Mouse (Mus musculus): ENCODE results near the gene Agfg2. TPM values are rescaled to one million over a fixed set of nuclear protein-coding genes. Genes with fewer than 3 reads are reported as not detected.

The Agfg2 gene
- polyA plus RNA-seq, 1 experiment from 2014 or later, result 21.7 TPM

DNA sequence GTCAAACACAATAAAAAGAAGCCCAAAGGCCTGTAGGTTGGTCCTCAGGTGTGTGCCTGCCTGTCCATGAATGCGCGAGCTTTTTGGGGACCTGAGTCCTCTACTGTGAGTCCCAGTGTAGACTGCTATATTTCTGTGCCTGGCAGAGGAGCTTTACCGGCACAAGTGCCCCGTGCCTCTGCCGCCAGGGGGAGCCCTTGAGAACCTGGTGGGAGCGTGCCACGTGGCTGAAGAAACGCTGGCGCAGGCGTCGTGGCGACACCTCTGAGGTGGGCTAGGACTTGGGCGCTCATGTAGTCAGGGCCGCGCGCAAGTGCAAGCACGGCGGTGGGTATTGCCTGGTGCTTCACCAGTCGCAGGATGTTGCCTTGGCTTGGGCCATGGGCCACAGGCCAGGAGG is 43.5 kb downstream of the Agfg2 start, which contains the start of gene Sap25:
Sap25 (plus strand) TSS at position 281 of the 400 bp plus-strand sequence.
- no peak within 1 kb of the TSS for H3K27ac ChIP-seq (ENCODE audit: low read depth, low read length)
- H3K36me3 ChIP-seq (ENCODE audit: control insufficient read depth, insufficient read depth, low read length), result peaks cover 25% of the 10 kb centered on the region
- no peak within 1 kb of the TSS for H3K9ac ChIP-seq (ENCODE audit: low read depth, low read length)
- peaks cover 6% of the 10 kb centered on the region for H3K4me1 ChIP-seq (ENCODE audit: control insufficient read depth, insufficient read depth, low read depth, low read length)
- H3K4me3 ChIP-seq (ENCODE audit: low read length), result no peak within 1 kb of the TSS
- peaks cover 10% of the 10 kb centered on the region for H3K27me3 ChIP-seq (replicated peaks; ENCODE audit: control insufficient read depth, insufficient read depth, low read length)
- no peak within 1 kb of the TSS for H3K4me2 ChIP-seq (ENCODE audit: low read length)
- ATAC-seq, result no peak
- 91% methylated on average over 19 of the region's 19 CpGs for WGBS
- no peaks in the 10 kb centered on the region for H3K9me3 ChIP-seq (ENCODE audit: control insufficient read depth, low read length)

DNA sequence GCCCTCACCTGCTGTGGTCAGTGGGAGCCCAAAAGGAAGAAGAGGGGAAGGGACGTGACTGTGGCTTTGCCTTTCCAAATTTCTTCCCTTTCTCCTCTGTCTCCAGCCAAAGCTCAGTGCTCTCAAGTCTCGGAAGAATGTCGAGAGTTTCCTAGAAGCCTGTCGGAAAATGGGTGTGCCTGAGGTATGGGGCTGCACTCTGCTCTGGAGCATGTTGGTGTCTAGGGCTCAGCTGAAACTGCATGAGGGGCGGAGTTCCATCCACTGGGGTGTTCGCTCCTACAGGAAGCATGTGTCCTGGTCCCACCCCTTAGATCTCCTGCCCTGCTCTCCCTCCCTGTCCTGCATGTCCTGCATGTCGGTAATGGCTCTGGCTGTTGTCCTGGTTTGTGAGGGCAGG is 45.1 kb downstream of the Agfg2 start:
- peaks cover 30% of the 10 kb centered on the region for H3K36me3 ChIP-seq (ENCODE audit: control insufficient read depth, insufficient read depth, low read length)
- 93% methylated on average over 7 of the region's 7 CpGs for WGBS

DNA sequence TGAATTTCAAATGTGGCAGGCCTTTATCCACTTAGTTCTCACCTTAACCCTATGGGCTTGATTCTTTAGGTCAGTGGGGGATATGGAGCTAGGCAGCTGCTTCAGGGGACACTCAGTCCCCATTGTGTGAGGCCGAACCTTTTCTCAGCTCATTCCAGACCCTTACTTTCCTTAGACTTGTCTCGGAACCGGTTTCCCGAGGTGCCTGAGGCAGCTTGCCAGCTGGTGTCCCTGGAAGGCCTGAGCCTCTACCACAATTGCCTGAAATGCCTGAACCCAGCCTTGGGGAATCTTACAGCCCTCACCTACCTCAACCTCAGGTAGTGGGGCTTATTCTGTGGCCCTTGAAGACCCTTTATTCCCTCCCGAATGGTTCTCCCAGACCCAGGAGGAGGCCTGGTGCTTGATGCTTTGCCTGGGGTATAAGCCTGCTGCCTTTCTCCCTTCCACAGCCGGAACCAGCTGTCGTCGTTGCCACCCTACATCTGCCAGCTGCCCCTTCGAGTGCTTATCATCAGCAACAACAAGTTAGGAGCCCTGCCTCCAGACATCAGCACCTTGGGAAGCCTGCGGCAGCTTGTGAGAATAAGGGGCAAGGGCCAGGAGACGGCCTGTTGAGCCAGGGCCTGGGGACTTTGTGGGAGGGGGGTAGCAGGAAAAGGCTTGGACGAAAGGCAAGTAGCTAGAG is 51.0 kb downstream of the Agfg2 start:
- ATAC-seq, result no peak
- peaks cover 25% of the 10 kb centered on the region for H3K4me1 ChIP-seq (ENCODE audit: control insufficient read depth, insufficient read depth, low read depth, low read length)
- H3K36me3 ChIP-seq (ENCODE audit: control insufficient read depth, insufficient read depth, low read length), result peaks cover 18% of the 10 kb centered on the region
- no peak overlapping the region for H3K4me3 ChIP-seq (ENCODE audit: low read length)
- no peak overlapping the region for H3K9ac ChIP-seq (ENCODE audit: low read depth, low read length)
- H3K9me3 ChIP-seq (ENCODE audit: control insufficient read depth, low read length), result no peaks in the 10 kb centered on the region
- WGBS, result 67% methylated on average over 12 of the region's 12 CpGs
- H3K4me2 ChIP-seq (ENCODE audit: low read length), result no peak overlapping the region
- no peaks in the 10 kb centered on the region for H3K27me3 ChIP-seq (replicated peaks; ENCODE audit: control insufficient read depth, insufficient read depth, low read length)
- no peak overlapping the region for H3K27ac ChIP-seq (ENCODE audit: low read depth, low read length)

More for the DNA sequence above, 45.1 kb downstream of the Agfg2 start:
- Histone ChIP-seq H3K9me3 (ENCODE audit: control insufficient read depth, low read length) (no peaks in the 10 kb centered on the region), H3K9ac (ENCODE audit: low read depth, low read length) (no peak overlapping the region), H3K4me3 (ENCODE audit: low read length) (no peak overlapping the region), H3K4me1 (ENCODE audit: control insufficient read depth, insufficient read depth, low read depth, low read length) (no peaks in the 10 kb centered on the region), H3K27me3 (replicated peaks; ENCODE audit: control insufficient read depth, insufficient read depth, low read length) (no peaks in the 10 kb centered on the region; the same call in 1 of the 2 replicates), H3K4me2 (ENCODE audit: low read length) (no peak overlapping the region), H3K27ac (ENCODE audit: low read depth, low read length) (no peak overlapping the region)
- ATAC-seq, result no peak

- no peaks in the 10 kb centered on the region for H3K27me3 ChIP-seq (replicated peaks; ENCODE audit: control insufficient read depth, insufficient read depth, low read length)
- H3K9me3 ChIP-seq (ENCODE audit: control insufficient read depth, low read length), result no peaks in the 10 kb centered on the region
- ATAC-seq, result no peak
- H3K27ac ChIP-seq (ENCODE audit: low read depth, low read length), result peak overlapping the region; percentile 34; the same call in 1 of the 2 replicates
- no peak overlapping the region for H3K4me3 ChIP-seq (ENCODE audit: low read length)
- peaks cover 14% of the 10 kb centered on the region for H3K36me3 ChIP-seq (ENCODE audit: control insufficient read depth, insufficient read depth, low read length)
- WGBS, result 67% methylated on average over 4 of the region's 4 CpGs
- H3K4me1 ChIP-seq (ENCODE audit: control insufficient read depth, insufficient read depth, low read depth, low read length), result peaks cover 29% of the 10 kb centered on the region
- H3K4me2 ChIP-seq (ENCODE audit: low read length), result peak overlapping the region; percentile 97
- no peak overlapping the region for H3K9ac ChIP-seq (ENCODE audit: low read depth, low read length)
Observed at GRCm38 (mm10) chr5:137631591-137631990, 52.9 kb downstream of the Agfg2 start.

DNA sequence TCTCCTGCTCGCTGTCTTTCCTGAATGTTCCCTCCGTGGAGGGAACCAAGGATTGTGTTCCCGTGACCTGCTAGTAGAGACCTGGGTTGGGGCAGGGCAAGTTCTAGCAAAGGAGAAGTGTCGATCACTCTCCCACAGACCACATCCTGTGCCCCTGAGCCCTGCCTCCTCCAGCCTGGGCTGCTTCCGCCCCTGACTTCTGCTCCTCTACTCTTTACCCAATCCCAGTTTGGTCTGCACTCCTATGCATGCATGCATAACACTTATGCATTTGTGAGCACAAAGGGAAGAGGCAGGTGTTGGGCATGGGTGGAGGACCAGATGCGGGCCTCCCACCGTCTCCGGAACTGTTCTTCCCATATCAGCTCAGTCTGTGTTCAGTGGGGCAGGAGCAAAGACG is 53.4 kb downstream of the Agfg2 start:
- H3K4me1 ChIP-seq (ENCODE audit: control insufficient read depth, insufficient read depth, low read depth, low read length), result peaks cover 29% of the 10 kb centered on the region
- peak overlapping the region; percentile 64; the same call in 1 of the 2 replicates for H3K27ac ChIP-seq (ENCODE audit: low read depth, low read length)
- peaks cover 12% of the 10 kb centered on the region for H3K36me3 ChIP-seq (ENCODE audit: control insufficient read depth, insufficient read depth, low read length)
- H3K9ac ChIP-seq (ENCODE audit: low read depth, low read length), result peak overlapping the region; percentile 47; the same call in 1 of the 2 replicates
- peak overlapping the region; percentile 97 for H3K4me2 ChIP-seq (ENCODE audit: low read length)
- no peak for ATAC-seq
- H3K27me3 ChIP-seq (replicated peaks; ENCODE audit: control insufficient read depth, insufficient read depth, low read length), result no peaks in the 10 kb centered on the region
- 67% methylated on average over 9 of the region's 9 CpGs for WGBS
- H3K4me3 ChIP-seq (ENCODE audit: low read length), result no peak overlapping the region; the same call in 1 of the 2 replicates
- H3K9me3 ChIP-seq (ENCODE audit: control insufficient read depth, low read length), result no peaks in the 10 kb centered on the region

GRCm38 (mm10) chr5:137630602-137631001 is 53.9 kb downstream of the Agfg2 start:
- Histone ChIP-seq H3K9ac (ENCODE audit: low read depth, low read length) (peak overlapping the region; percentile 47), H3K27ac (ENCODE audit: low read depth, low read length) (peak overlapping the region; percentile 64; the same call in 1 of the 2 replicates), H3K27me3 (replicated peaks; ENCODE audit: control insufficient read depth, insufficient read depth, low read length) (no peaks in the 10 kb centered on the region), H3K9me3 (ENCODE audit: control insufficient read depth, low read length) (no peaks in the 10 kb centered on the region), H3K36me3 (ENCODE audit: control insufficient read depth, insufficient read depth, low read length) (peaks cover 8% of the 10 kb centered on the region), H3K4me1 (ENCODE audit: control insufficient read depth, insufficient read depth, low read depth, low read length) (peaks cover 29% of the 10 kb centered on the region), H3K4me3 (ENCODE audit: low read length) (peak overlapping the region; percentile 99; the same call in 1 of the 2 replicates), H3K4me2 (ENCODE audit: low read length) (peak overlapping the region; percentile 97)
- 30% methylated on average over 3 of the region's 3 CpGs for WGBS
- no peak for ATAC-seq

GRCm38 (mm10) chr5:137629906-137630545 is 54.5 kb downstream of the Agfg2 start:
- H3K4me1 ChIP-seq (ENCODE audit: control insufficient read depth, insufficient read depth, low read depth, low read length), result peaks cover 29% of the 10 kb centered on the region
- H3K9me3 ChIP-seq (ENCODE audit: control insufficient read depth, low read length), result no peaks in the 10 kb centered on the region
- peak overlapping the region; percentile 99 for H3K4me3 ChIP-seq (ENCODE audit: low read length)
- H3K4me2 ChIP-seq (ENCODE audit: low read length), result peak overlapping the region; percentile 97
- peaks cover 5% of the 10 kb centered on the region; the same call in 1 of the 2 replicates for H3K36me3 ChIP-seq (ENCODE audit: control insufficient read depth, insufficient read depth, low read length)
- H3K9ac ChIP-seq (ENCODE audit: low read depth, low read length), result peak overlapping the region; percentile 92
- ATAC-seq, result no peak
- WGBS, result 25% methylated on average over 6 of the region's 6 CpGs
- H3K27ac ChIP-seq (ENCODE audit: low read depth, low read length), result peak overlapping the region; percentile 37; the same call in 1 of the 2 replicates
- no peaks in the 10 kb centered on the region for H3K27me3 ChIP-seq (replicated peaks; ENCODE audit: control insufficient read depth, insufficient read depth, low read length)

- ATAC-seq, result peak; percentile 19; the same call in 1 of the 2 replicates
Observed at GRCm38 (mm10) chr5:137629306-137629721, 55.2 kb downstream of the Agfg2 start.

More at GRCm38 (mm10) chr5:137629306-137629721, 55.2 kb downstream of the Agfg2 start:
- peaks cover 29% of the 10 kb centered on the region for H3K4me1 ChIP-seq (ENCODE audit: control insufficient read depth, insufficient read depth, low read depth, low read length)
- H3K9me3 ChIP-seq (ENCODE audit: control insufficient read depth, low read length), result no peaks in the 10 kb centered on the region
- WGBS, result under 1% methylated on average over 23 of the region's 23 CpGs
- H3K36me3 ChIP-seq (ENCODE audit: control insufficient read depth, insufficient read depth, low read length), result peaks cover 5% of the 10 kb centered on the region; the same call in 1 of the 2 replicates
- H3K27me3 ChIP-seq (replicated peaks; ENCODE audit: control insufficient read depth, insufficient read depth, low read length), result no peaks in the 10 kb centered on the region
- peak overlapping the region; percentile 92 for H3K27ac ChIP-seq (ENCODE audit: low read depth, low read length)
- peak overlapping the region; percentile 97 for H3K4me2 ChIP-seq (ENCODE audit: low read length)
- H3K9ac ChIP-seq (ENCODE audit: low read depth, low read length), result peak overlapping the region; percentile 92
- H3K4me3 ChIP-seq (ENCODE audit: low read length), result peak overlapping the region; percentile 99
